Mouse (Mus musculus): ENCODE results near the gene Map3k13. TPM values are rescaled to one million over a fixed set of nuclear protein-coding genes. Genes with fewer than 3 reads are reported as not detected.

Gene Map3k13
- polyA plus RNA-seq, 1 experiment from 2014 or later = 1.7 TPM

DNA sequence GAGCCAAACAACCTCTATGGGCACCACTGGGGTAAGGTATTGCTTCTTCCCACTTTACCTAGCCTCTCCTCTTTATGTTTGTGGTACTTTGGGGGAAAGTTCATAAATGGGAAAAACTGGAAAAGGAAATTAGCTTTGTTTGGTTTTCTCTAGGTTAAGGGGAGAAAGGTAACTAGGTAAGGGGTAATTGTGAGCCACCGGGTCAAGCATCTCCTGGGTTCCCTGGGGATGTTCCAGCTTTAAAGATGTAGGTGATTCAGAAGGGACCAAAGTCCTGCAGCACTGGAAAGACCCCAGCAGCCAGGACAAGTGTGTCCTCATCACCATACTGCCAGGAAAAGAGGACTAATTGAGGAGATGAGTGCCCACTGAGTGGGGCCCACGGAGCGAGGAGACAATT lies 12.3 kb upstream of the Map3k13 start:
- Histone ChIP-seq H3K4me3 (ENCODE audit: low read depth, low read length) (no peak overlapping the region), H3K9ac (ENCODE audit: low read length) (no peak overlapping the region), H3K9me3 (ENCODE audit: control insufficient read depth, low read length) (no peaks in the 10 kb centered on the region), H3K4me2 (ENCODE audit: low read length) (no peak overlapping the region), H3K27me3 (replicated peaks; ENCODE audit: control insufficient read depth, insufficient read depth, low read length) (no peaks in the 10 kb centered on the region), H3K27ac (ENCODE audit: low read depth) (no peak overlapping the region), H3K4me1 (replicated peaks; ENCODE audit: control insufficient read depth, insufficient read depth, low read length) (no peaks in the 10 kb centered on the region), H3K36me3 (ENCODE audit: control insufficient read depth, insufficient read depth, low read length) (no peaks in the 10 kb centered on the region)
- WGBS = 83% methylated on average over 3 of the region's 3 CpGs
- no peak for DNase-seq (ENCODE audit: low spot score)
- ATAC-seq (replicated peaks; ENCODE audit: low FRiP score, low TSS enrichment, low read depth) = no peak

DNA sequence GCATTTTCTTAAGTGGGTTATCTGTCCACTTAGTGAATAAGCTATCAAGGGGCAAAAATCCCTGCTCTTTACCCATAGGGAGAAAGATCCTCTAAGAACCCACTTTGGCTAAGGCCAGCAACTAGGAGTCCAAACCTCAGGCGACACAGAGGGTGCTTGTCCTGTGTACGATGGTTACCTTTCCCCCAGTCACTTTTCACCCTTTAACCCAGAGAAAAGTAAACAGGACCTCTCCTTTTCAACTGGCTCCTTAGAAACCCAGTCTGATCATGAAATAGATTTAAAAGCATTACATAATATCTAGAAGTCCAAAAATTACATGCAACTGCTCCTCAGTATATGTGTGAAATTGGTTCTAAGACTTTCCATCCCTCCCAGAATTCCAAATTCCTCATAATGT lies 11.3 kb upstream of the Map3k13 start:
- H3K9me3 ChIP-seq (ENCODE audit: control insufficient read depth, low read length) = no peaks in the 10 kb centered on the region
- H3K4me1 ChIP-seq (replicated peaks; ENCODE audit: control insufficient read depth, insufficient read depth, low read length) = peaks cover 4% of the 10 kb centered on the region; the same call in 1 of the 2 replicates
- ATAC-seq (replicated peaks; ENCODE audit: low FRiP score, low TSS enrichment, low read depth) (no peak), DNase-seq (ENCODE audit: low spot score) (no peak)
- H3K9ac ChIP-seq (ENCODE audit: low read length) = no peak overlapping the region
- WGBS = 49% methylated on average over 2 of the region's 2 CpGs
- no peak overlapping the region for H3K4me2 ChIP-seq (ENCODE audit: low read length)
- H3K4me3 ChIP-seq (ENCODE audit: low read depth, low read length) = no peak overlapping the region
- H3K27ac ChIP-seq (ENCODE audit: low read depth) = no peak overlapping the region
- H3K36me3 ChIP-seq (ENCODE audit: control insufficient read depth, insufficient read depth, low read length) = no peaks in the 10 kb centered on the region
- no peaks in the 10 kb centered on the region for H3K27me3 ChIP-seq (replicated peaks; ENCODE audit: control insufficient read depth, insufficient read depth, low read length)

DNA sequence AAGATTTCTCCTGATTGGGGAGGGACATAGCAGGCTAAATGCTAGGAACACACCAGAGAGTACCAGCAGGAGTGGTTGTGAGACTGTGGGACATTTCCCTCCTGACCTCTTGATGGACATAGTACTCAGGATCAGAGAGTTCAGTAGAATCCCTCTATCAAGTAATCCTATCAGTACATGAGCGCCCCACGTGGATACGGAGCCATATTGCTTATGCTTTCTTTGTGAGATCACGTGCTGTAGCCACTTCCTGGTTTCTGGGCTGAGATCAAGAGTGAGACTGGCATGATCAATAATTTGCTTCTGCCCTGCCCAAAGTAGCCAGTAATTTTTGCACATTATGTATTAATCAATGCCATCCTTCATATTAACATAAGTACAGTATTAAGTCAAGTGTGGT lies 9.1 kb upstream of the Map3k13 start:
- Histone ChIP-seq H3K27me3 (replicated peaks; ENCODE audit: control insufficient read depth, insufficient read depth, low read length) (no peaks in the 10 kb centered on the region), H3K36me3 (ENCODE audit: control insufficient read depth, insufficient read depth, low read length) (no peaks in the 10 kb centered on the region), H3K4me3 (ENCODE audit: low read depth, low read length) (no peak overlapping the region), H3K9ac (ENCODE audit: low read length) (no peak overlapping the region), H3K4me1 (replicated peaks; ENCODE audit: control insufficient read depth, insufficient read depth, low read length) (peaks cover 8% of the 10 kb centered on the region; the same call in 1 of the 2 replicates), H3K4me2 (ENCODE audit: low read length) (no peak overlapping the region), H3K9me3 (ENCODE audit: control insufficient read depth, low read length) (no peaks in the 10 kb centered on the region), H3K27ac (ENCODE audit: low read depth) (no peak overlapping the region)
- no peak for DNase-seq (ENCODE audit: low spot score)
- no peak for ATAC-seq (replicated peaks; ENCODE audit: low FRiP score, low TSS enrichment, low read depth)
- 72% methylated on average over 4 of the region's 4 CpGs for WGBS

DNA sequence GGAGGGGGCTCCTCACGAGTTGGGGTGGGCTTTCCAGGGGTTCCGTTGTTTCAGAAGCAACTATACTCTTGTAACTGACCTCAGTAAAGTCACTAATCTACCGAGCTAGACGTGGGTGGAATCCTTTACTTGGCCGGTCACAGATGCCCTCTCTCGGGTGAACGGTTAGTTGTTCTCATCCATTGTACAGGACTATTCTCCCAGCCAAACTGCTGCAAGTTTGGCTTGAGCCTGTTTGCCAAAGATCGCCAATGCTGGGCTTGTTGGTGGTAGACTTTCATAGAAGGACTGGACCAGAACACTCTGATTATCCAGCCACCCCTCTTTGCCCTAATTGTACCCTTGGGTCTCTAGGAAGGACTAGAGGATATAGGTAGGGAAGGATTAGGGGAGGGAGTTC lies 7.8 kb upstream of the Map3k13 start:
- Histone ChIP-seq H3K27me3 (replicated peaks; ENCODE audit: control insufficient read depth, insufficient read depth, low read length) (no peaks in the 10 kb centered on the region), H3K36me3 (ENCODE audit: control insufficient read depth, insufficient read depth, low read length) (no peaks in the 10 kb centered on the region), H3K4me3 (ENCODE audit: low read depth, low read length) (no peak overlapping the region), H3K9ac (ENCODE audit: low read length) (no peak overlapping the region), H3K27ac (ENCODE audit: low read depth) (no peak overlapping the region), H3K4me2 (ENCODE audit: low read length) (no peak overlapping the region), H3K4me1 (replicated peaks; ENCODE audit: control insufficient read depth, insufficient read depth, low read length) (peaks cover 8% of the 10 kb centered on the region; the same call in 1 of the 2 replicates), H3K9me3 (ENCODE audit: control insufficient read depth, low read length) (no peaks in the 10 kb centered on the region)
- no peak for ATAC-seq (replicated peaks; ENCODE audit: low FRiP score, low TSS enrichment, low read depth)
- no peak for DNase-seq (ENCODE audit: low spot score)
- 89% methylated on average over 8 of the region's 8 CpGs for WGBS

DNA sequence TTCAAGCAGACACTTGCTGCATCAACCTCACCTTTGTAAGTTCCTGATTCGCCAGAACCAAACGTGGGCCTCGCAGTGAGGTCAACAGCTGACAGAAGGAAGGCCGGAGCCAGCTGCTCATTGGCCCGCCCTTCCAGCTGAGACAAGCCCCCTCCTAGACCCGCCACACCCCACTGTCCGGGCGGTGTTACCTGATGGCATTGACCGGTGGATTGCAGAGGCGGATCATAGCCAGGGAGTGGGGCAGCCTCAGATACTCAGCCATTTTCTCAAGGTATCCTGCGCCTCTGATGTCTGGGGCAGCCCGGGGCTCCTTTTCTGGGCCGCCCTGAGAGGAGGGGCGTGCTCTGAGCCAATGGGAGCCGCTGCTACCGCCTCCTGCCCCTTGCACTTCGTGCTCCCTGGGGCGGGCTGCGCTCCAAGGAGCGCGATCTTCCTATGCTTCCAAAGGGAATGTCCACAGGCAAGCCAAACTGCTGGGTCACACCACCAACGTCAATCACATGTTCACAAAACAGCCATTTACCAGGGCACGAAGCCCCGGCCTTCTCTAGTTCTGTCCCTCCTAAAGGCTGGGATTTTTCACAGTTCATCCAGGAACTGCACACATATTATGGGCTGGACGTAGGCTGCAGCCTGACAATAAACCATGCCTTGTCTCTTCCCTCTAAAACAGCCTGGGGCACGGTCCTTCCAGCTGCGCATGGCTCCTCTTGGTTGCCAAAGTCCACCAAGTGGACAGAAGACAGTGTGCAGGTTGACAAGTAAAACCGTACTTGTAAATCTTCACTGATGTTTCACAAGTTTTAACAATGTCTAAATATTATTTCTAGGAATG lies 6.4 kb upstream of the Map3k13 start, which contains the start of gene Ehhadh:
Gene Ehhadh (minus strand): TSS at position 292 of the 838 bp plus-strand sequence.
- Histone ChIP-seq H3K9me3 (ENCODE audit: control insufficient read depth, low read length) (no peaks in the 10 kb centered on the region), H3K4me3 (ENCODE audit: low read depth, low read length) (peak within 1 kb of the TSS; percentile 58), H3K9ac (ENCODE audit: low read length) (peak within 1 kb of the TSS; percentile 45), H3K4me1 (replicated peaks; ENCODE audit: control insufficient read depth, insufficient read depth, low read length) (peaks cover 8% of the 10 kb centered on the region; the same call in 1 of the 2 replicates), H3K27ac (ENCODE audit: low read depth) (0 out of 2 replicates have a peak within 1 kb of the TSS, but pooled peaks have one; percentile 11), H3K4me2 (ENCODE audit: low read length) (peak within 1 kb of the TSS; percentile 68), H3K27me3 (replicated peaks; ENCODE audit: control insufficient read depth, insufficient read depth, low read length) (no peaks in the 10 kb centered on the region), H3K36me3 (ENCODE audit: control insufficient read depth, insufficient read depth, low read length) (no peaks in the 10 kb centered on the region)
- DNase-seq (ENCODE audit: low spot score) (peak; percentile 82), ATAC-seq (replicated peaks; ENCODE audit: low FRiP score, low TSS enrichment, low read depth) (peak; percentile 96)
- 6% methylated on average over 27 of the region's 28 CpGs for WGBS

DNA sequence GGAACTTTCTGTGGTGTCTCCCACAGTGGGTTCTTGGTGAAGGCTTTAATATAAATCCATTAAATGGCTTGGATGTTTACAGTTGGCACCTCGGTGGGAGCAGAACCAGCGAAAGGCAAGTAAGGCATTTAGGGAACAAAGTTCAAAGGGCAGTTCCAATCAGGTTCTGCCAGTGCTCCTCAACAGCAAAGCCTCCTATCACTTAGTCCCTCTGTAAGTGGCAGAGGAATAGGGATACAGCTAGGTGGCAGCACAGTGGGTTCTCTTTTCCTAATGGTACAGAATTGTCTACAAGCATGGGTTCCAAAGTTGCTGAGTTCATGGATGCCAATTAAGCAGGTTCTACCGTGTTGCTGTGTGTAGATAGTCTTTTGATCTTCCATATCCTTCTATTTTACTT lies 5.6 kb upstream of the Map3k13 start:
- Histone ChIP-seq H3K4me2 (ENCODE audit: low read length) (no peak overlapping the region), H3K36me3 (ENCODE audit: control insufficient read depth, insufficient read depth, low read length) (no peaks in the 10 kb centered on the region), H3K9me3 (ENCODE audit: control insufficient read depth, low read length) (no peaks in the 10 kb centered on the region), H3K4me3 (ENCODE audit: low read depth, low read length) (no peak overlapping the region), H3K27ac (ENCODE audit: low read depth) (no peak overlapping the region), H3K27me3 (replicated peaks; ENCODE audit: control insufficient read depth, insufficient read depth, low read length) (no peaks in the 10 kb centered on the region), H3K9ac (ENCODE audit: low read length) (no peak overlapping the region), H3K4me1 (replicated peaks; ENCODE audit: control insufficient read depth, insufficient read depth, low read length) (peaks cover 10% of the 10 kb centered on the region; the same call in 1 of the 2 replicates)
- 42% methylated on average over 3 of the region's 3 CpGs for WGBS
- ATAC-seq (replicated peaks; ENCODE audit: low FRiP score, low TSS enrichment, low read depth) = no peak
- no peak for DNase-seq (ENCODE audit: low spot score)

DNA sequence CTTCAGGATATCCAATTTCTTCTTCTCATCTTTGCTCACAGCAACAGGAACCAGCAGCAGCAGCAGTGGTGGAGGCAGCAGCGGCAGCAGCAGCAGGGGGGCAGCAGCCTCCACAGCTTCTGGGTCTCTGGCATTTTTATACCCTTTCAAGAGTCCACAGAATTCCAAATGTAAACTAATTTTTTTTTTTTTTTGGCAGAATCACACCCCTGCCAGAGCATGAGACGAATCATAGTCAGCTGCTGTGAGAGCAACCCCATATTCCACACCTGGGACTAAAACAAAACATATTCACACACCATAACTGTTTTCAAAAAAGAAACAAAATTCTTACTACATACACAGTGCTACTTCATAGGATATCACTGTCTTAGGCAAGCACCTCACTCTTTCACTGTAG lies 5.0 kb upstream of the Map3k13 start:
- no peak for ATAC-seq (replicated peaks; ENCODE audit: low FRiP score, low TSS enrichment, low read depth)
- Histone ChIP-seq H3K4me2 (ENCODE audit: low read length) (no peak overlapping the region), H3K27ac (ENCODE audit: low read depth) (no peak overlapping the region), H3K9ac (ENCODE audit: low read length) (no peak overlapping the region), H3K36me3 (ENCODE audit: control insufficient read depth, insufficient read depth, low read length) (no peaks in the 10 kb centered on the region), H3K4me1 (replicated peaks; ENCODE audit: control insufficient read depth, insufficient read depth, low read length) (peaks cover 12% of the 10 kb centered on the region; the same call in 1 of the 2 replicates), H3K27me3 (replicated peaks; ENCODE audit: control insufficient read depth, insufficient read depth, low read length) (no peaks in the 10 kb centered on the region), H3K4me3 (ENCODE audit: low read depth, low read length) (no peak overlapping the region), H3K9me3 (ENCODE audit: control insufficient read depth, low read length) (no peaks in the 10 kb centered on the region)
- DNase-seq (ENCODE audit: low spot score) = no peak
- 63% methylated on average over 2 of the region's 2 CpGs for WGBS

DNA sequence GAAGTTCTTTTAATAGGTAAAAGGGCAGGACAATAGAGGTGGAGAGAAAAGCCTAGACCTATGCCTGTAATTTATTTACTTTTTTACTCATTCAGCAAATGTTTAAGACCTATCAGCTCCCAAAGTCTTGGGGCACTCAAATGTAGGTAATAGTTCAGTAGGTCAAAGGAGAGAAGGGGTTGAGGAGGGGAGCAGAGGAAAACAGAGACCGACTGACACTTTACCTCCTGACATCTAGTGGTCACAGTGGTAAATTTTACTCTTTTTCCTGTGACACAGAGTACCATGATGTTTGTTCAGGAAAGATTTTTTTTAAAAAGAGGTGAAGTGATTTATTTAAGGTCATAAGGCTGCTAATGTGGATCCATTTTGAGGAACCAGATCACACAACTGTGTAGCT lies 3.7 kb upstream of the Map3k13 start:
- WGBS = 10% methylated on average over 1 of the region's 1 CpGs
- Histone ChIP-seq H3K4me3 (ENCODE audit: low read depth, low read length) (no peak overlapping the region), H3K36me3 (ENCODE audit: control insufficient read depth, insufficient read depth, low read length) (no peaks in the 10 kb centered on the region), H3K4me1 (replicated peaks; ENCODE audit: control insufficient read depth, insufficient read depth, low read length) (peaks cover 12% of the 10 kb centered on the region; the same call in 1 of the 2 replicates), H3K27ac (ENCODE audit: low read depth) (no peak overlapping the region), H3K4me2 (ENCODE audit: low read length) (no peak overlapping the region), H3K9ac (ENCODE audit: low read length) (no peak overlapping the region), H3K9me3 (ENCODE audit: control insufficient read depth, low read length) (no peaks in the 10 kb centered on the region), H3K27me3 (replicated peaks; ENCODE audit: control insufficient read depth, insufficient read depth, low read length) (no peaks in the 10 kb centered on the region)
- ATAC-seq (replicated peaks; ENCODE audit: low FRiP score, low TSS enrichment, low read depth) (no peak), DNase-seq (ENCODE audit: low spot score) (no peak)

DNA sequence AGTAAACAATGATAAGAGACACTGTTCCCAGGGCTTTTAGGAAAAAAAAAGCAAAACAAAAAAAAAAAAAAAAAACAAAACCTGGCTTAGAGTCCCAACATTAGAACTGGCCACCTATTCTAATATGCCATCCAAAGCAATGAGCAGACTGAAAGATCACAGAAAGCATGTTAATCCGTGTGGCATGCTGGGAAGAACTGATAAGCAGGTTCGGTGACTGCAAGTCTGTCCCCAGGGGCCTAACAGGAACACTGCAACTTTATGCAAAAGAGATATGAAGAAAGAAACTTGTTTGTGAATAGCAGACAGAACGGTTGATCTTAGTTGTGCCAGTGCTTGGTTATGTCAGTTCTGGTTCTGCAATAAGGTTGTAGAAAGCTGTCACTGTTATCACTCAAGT lies 2.4 kb upstream of the Map3k13 start:
- ATAC-seq (replicated peaks; ENCODE audit: low FRiP score, low TSS enrichment, low read depth) (no peak), DNase-seq (ENCODE audit: low spot score) (no peak)
- 63% methylated on average over 3 of the region's 3 CpGs for WGBS
- Histone ChIP-seq H3K9me3 (ENCODE audit: control insufficient read depth, low read length) (no peaks in the 10 kb centered on the region), H3K9ac (ENCODE audit: low read length) (no peak overlapping the region), H3K27ac (ENCODE audit: low read depth) (no peak overlapping the region), H3K27me3 (replicated peaks; ENCODE audit: control insufficient read depth, insufficient read depth, low read length) (no peaks in the 10 kb centered on the region), H3K36me3 (ENCODE audit: control insufficient read depth, insufficient read depth, low read length) (no peaks in the 10 kb centered on the region), H3K4me3 (ENCODE audit: low read depth, low read length) (no peak overlapping the region), H3K4me2 (ENCODE audit: low read length) (no peak overlapping the region), H3K4me1 (replicated peaks; ENCODE audit: control insufficient read depth, insufficient read depth, low read length) (peaks cover 12% of the 10 kb centered on the region; the same call in 1 of the 2 replicates)
